Mouse (Mus musculus) layer of hippocampus, adult 8-10 months (tissue): ENCODE measurements around the gene Rnf213. TPM values are rescaled to one million over a fixed set of nuclear protein-coding genes. Genes with fewer than 3 reads are reported as not detected.

ENCODE experiments used
- DNase-seq, 2 experiments: peaks; one replicate each; pipeline ENCODE4 v3.0.0; 2022; ENCODE audit warnings: low spot score in 2 of 2
- total RNA-seq, 4 experiments: library from RNA; stranded (reverse); gene quantifications; 2 replicates each; pipeline ENCODE4 v1.2.4; 2022

Rnf213 gene
- total RNA-seq, 4 experiments from 2014 or later: 3.6 to 8.6 (median 6.1) TPM

GRCm38 (mm10) chr11:119435880-119436872 is 43.3 kb downstream of the Rnf213 start:
- peak in 1 of 2 experiments; percentile 25 for DNase-seq

- DNase-seq: no peak
Observed at GRCm38 (mm10) chr11:119438776-119439175, 45.9 kb downstream of the Rnf213 start.

DNA sequence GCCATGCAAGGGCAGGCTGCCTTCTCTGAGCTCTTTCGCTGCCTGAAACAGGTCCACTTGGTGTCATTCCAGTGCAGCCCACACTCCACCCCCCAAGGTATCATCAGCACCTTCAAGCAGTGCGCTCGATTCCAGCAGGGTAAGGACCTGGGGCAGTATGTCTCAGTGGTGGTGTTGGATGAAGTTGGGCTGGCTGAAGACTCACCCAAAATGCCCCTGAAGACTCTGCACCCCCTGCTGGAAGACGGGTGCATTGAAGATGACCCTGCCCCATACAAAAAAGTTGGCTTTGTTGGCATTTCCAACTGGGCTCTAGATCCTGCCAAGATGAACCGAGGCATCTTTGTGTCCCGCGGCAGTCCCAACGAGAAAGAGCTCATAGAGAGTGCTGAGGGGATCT is 49.3 kb downstream of the Rnf213 start:
- DNase-seq: no peak

DNA sequence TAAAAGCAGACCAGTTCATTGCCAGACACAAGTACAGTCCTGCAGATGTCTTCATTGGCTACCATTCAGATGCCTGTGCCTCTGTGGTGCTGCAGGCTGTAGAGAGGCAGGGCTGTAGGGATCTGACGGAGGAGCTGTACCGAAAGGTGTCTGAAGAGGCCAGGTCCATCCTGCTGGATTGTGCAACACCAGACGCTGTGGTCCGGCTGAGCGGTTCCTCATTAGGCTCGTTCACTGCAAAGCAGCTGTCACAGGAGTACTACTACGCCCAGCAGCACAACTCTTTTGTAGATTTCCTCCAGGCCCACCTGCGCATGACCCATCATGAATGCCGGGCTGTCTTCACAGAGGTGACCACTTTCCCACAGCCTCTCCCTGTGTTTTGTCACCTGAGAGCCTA is 50.5 kb downstream of the Rnf213 start:
- no peak for DNase-seq

DNA sequence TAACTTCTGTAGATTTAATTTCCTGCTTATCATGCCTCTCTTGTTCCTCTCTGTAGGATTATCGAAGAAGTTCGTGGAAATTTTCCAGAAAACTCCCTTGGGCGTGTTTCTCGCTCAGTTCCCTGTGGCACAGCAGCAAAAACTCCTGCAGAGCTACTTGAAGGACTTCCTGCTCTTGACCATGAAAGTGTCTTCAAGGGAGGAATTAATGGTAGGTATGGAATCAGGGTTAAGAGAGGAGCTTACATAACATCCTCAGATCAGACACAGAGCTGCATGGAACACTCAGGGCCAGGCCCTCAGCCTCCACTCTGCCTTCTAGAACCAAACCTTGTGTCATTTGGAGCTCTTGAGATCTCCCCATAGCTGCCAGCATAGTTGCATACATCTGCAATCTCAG is 63.2 kb downstream of the Rnf213 start:
- DNase-seq: no peak

GRCm38 (mm10) chr11:119477876-119478275 is 85.0 kb downstream of the Rnf213 start:
- DNase-seq: peak in 1 of 2 experiments; percentile 37

DNA sequence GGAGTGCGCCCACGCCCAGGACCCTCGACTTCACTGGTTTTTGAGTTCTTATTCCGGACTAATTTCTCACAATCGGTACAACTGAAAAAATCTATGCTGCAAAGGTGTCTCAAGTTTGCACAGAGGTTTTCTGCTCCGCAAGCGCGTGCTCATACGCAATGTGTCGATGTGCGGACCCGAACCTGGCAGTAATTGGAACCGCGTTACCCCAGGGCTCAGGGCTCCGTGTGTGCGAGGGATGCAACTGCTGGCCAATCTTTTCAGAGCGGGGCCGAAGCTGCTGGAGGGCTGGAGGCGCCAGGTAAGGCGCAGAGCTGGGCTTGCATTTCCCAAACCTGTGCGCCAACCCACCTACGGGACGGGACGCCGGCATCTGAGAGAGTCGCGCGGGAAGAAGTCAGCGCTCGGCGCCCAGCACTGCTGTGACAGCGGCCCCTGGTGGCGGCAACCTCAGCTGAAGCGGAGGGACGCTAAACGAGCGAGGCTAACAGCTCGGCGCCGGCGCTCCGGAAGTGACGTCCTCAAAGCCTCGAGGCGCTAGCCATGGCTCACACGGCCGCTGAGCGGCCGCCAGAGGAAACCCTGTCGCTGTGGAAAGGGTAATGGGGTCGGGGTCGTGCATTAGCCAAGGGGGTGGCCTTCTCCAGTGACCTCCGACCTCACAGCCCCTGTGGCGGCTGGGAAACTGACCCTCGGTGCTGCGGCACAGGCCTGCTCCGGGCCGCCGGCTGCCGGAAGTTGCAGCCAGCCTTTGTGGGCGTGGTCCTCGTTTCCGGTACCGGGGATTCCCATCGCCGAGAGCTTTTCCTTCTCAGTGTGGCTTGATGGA is 98.2 kb downstream of the Rnf213 start, which contains the start of gene Endov:
Gene Endov (plus strand): TSS at position 487 of the 829 bp plus-strand sequence.
- peak; percentile 93 to 98 for DNase-seq

GRCm38 (mm10) chr11:119491690-119492087 is 98.8 kb downstream of the Rnf213 start:
- no peak for DNase-seq

- DNase-seq: peak in 1 of 2 experiments; percentile 1
Observed at GRCm38 (mm10) chr11:119492830-119493229, 99.9 kb downstream of the Rnf213 start.

DNA sequence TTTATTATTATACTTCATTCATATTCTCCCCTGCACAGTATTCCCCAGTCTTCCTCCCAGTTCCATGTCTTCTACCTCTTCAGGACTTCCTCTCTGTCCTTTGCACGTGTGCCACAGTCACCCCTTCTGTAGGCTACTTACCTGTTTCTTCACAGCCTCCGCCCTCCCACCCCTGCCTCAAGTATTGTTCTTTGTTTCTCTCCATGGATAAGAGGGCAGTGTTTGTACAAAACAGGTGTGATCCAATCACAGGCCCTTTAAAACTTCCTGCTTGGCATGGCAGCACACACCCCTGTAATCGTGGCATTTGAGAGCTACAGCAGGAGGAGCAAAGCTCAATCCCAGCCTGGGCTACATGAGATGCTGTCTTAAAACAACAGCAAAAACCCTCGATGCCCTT is 100.6 kb downstream of the Rnf213 start:
- DNase-seq: peak in 1 of 2 experiments; percentile 1

DNA sequence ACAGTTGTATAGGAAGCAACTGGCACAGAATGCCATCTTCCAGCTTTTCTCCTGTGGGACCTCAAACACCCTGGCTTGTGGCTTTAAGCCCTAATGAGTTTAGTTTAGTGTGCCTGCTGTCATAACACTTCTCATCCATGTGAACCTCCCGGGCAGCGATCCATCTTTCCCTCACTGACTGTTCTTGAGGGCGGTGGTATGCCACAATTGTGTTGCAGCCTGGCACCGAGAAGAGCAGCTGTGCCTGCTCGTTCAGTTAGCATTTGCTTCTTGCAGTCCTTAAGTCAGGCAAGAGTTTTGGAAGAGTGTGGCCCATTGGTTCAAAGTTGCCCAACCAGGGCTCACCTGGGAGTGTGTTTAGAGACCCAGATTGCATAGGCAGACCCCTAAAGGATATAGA is 103.2 kb downstream of the Rnf213 start:
- DNase-seq: peak; percentile 57 to 67

GRCm38 (mm10) chr11:119497451-119497850 is 104.6 kb downstream of the Rnf213 start:
- DNase-seq: no peak

- DNase-seq: no peak
Observed at GRCm38 (mm10) chr11:119499297-119499696, 106.4 kb downstream of the Rnf213 start.

GRCm38 (mm10) chr11:119500011-119500410 is 107.1 kb downstream of the Rnf213 start:
- no peak for DNase-seq

GRCm38 (mm10) chr11:119503675-119504074 is 110.8 kb downstream of the Rnf213 start:
- peak; percentile 56 to 78 for DNase-seq

DNA sequence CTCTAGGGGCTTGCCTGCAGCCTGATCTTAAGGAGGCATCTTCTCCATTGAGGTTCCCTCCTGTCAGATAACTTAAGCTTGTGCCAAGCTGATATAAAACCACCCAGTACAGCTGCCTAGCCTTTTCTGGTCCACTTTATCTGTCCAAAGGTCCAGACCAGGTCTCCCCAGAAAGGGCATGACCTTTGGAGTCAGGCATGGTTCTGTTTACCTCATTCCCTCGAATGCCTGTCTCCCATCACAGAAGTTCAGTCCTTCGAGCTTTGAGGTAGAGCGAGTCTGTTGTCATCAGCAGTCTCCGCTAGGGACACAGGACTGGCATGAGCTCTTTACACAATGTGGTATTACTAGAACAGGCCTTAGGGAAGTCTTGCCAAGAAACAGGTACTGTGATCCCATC is 113.5 kb downstream of the Rnf213 start:
- no peak for DNase-seq

GRCm38 (mm10) chr11:119507772-119508171 is 114.9 kb downstream of the Rnf213 start:
- peak; percentile 81 to 83 for DNase-seq

DNA sequence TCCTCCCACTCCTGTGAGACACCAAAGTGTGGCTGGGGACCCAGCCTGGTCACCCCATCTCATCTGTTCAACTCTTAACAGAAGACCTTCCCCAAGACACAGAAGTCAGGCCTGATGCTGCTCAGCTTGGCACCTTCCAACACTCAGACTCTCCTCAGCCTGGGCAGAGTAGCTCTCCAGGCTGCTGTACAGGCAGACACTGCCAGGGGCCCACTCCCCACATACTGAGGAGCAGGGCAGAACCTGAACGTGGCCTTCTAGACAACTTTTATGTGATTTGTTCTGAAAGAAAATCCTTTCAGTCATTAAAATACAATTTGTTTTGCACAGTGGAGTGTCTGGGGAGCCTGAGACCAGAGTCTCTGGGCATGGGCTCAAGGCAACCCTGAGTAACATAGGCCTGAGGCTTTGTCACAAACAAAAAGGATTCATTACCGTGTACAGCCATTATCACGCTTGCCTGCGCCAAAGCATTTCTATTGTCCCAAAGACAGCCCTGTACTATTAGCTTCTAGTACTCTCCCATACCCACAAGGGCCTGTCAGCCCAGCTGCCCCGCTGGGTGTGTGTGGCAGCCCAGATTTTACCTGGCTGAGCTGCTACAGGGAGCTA is 116.4 kb downstream of the Rnf213 start:
- DNase-seq: no peak

GRCm38 (mm10) chr11:119513038-119513659 is 120.2 kb downstream of the Rnf213 start:
- no peak for DNase-seq

- DNase-seq: no peak
Observed at GRCm38 (mm10) chr11:119514108-119514860, 121.4 kb downstream of the Rnf213 start.
